8 mouse cellular contexts compared by ENCODE assay signal in the genomic region with DNA sequence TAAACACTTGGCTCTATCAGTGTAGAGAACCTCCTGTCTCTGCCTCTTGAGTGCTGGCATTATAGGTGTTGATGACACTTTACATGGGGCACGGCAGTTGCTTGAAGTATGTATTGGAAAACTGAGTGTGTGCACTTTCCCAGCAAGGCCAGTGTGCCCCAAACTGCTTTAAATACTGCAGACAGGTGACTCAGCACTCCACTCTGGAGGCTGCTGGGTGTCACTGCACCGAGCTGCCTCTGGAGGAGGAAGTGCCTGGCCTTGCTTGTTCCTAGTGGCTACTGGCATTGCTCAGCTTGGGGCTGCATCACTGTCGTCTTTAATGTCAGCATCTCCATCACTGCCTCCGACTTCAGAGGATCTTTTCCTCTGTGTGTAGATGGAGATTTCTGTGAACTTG. TPM values are rescaled to one million over a fixed set of nuclear protein-coding genes. Genes with fewer than 3 reads are reported as not detected.
DNase-seq lines count a peak whose midpoint lies in the region; ATAC-seq and TF ChIP-seq lines count a peak whose summit lies in the region.

No protein-coding gene starts in this region.

- intact Hi-C loops in left cerebral cortex, adult 2 months (cut with DNase I): no loop called here

- no peaks in the 10 kb centered on the region for H3K27me3 ChIP-seq in hindbrain, embryonic 14.5 days (ENCODE audit: control insufficient read depth, insufficient read depth, low read length)

- no peak for DNase-seq in left cerebral cortex, adult 2 months (ENCODE audit: extremely low spot score in 1 of 2, low spot score in 2 of 2)
- DNase-seq in left cerebral cortex, adult 8-10 months (ENCODE audit: low spot score in 2 of 2): no peak
- peak; percentile 84 for DNase-seq in MEL-GATA-1-ER (ENCODE audit: extremely low read depth, low read depth)
- peak; percentile 42 for DNase-seq in c-Kit-positive CD71-positive TER-119-negative erythroid progenitor cells, embryonic 14.5 days (ENCODE audit: low read depth)
- DNase-seq in hindbrain, embryonic 14.5 days (ENCODE audit: low spot score): peak; percentile 54
- peak; percentile 67 for DNase-seq in lung, postnatal 36 days
- DNase-seq in thymus, adult 18-20 months: peak; percentile 26 to 30
- no peak for DNase-seq in layer of hippocampus, postnatal 14 days (ENCODE audit: low spot score in 2 of 2)

- ATAC-seq in hindbrain, embryonic 14.5 days (ENCODE audit: low FRiP score): peak; percentile 77

- no peak overlapping the region for H3K9ac ChIP-seq in hindbrain, embryonic 14.5 days

- no peaks in the 10 kb centered on the region for H3K9me3 ChIP-seq in hindbrain, embryonic 14.5 days (ENCODE audit: control insufficient read depth, low read length)

- H3K4me1 ChIP-seq in hindbrain, embryonic 14.5 days (replicated peaks; ENCODE audit: control insufficient read depth, insufficient read depth, low read length): peaks cover 18% of the 10 kb centered on the region; the same call in 1 of the 2 replicates

- peak; percentile 56 for TF ChIP-seq CTCF in left cerebral cortex, adult 2 months (IDR thresholded peaks at IDR 0.05)

- H3K4me3 ChIP-seq in left cerebral cortex, adult 2 months: no peak overlapping the region
- H3K4me3 ChIP-seq in hindbrain, embryonic 14.5 days (replicated peaks; ENCODE audit: low read length): no peak overlapping the region

- H3K4me2 ChIP-seq in hindbrain, embryonic 14.5 days (replicated peaks): no peak overlapping the region

- no peaks in the 10 kb centered on the region for H3K36me3 ChIP-seq in hindbrain, embryonic 14.5 days (replicated peaks; ENCODE audit: control insufficient read depth, insufficient read depth)

- 22% methylated on average over 4 of the region's 4 CpGs for WGBS in hindbrain, embryonic 14.5 days

- H3K27ac ChIP-seq in left cerebral cortex, adult 2 months: no peak overlapping the region
- no peak overlapping the region for H3K27ac ChIP-seq in hindbrain, embryonic 14.5 days

RNA-seq across cellular contexts. Expression of a gene that starts 12.2 kb away (rescaled TPM):
- total RNA-seq in left cerebral cortex, adult 2 months (2021): 100 to 1,000 TPM; 140 to 151 TPM
- 100 to 1,000 TPM; 136 to 145 (median 140) TPM for total RNA-seq in left cerebral cortex, adult 8-10 months (2022)
- polyA plus RNA-seq in hindbrain, embryonic 14.5 days (2014; fragmentation: Nextera tagmentation; extraction: Ambion mirVana): 31.6 and 35.8 TPM in 2 replicates
- 10 to 100 TPM; 87.9 to 91.6 TPM for total RNA-seq in layer of hippocampus, postnatal 14 days (2021)

RNA-seq across cellular contexts. Expression of a gene that starts 37.4 kb away (rescaled TPM):
- 10 to 100 TPM; 29.0 to 29.3 TPM for total RNA-seq in left cerebral cortex, adult 2 months (2021)
- 10 to 100 TPM; 28.9 to 31.9 (median 30.8) TPM for total RNA-seq in left cerebral cortex, adult 8-10 months (2022)
- 26.0 and 29.1 TPM in 2 replicates for polyA plus RNA-seq in hindbrain, embryonic 14.5 days (2014; fragmentation: Nextera tagmentation; extraction: Ambion mirVana)
- total RNA-seq in layer of hippocampus, postnatal 14 days (2021): 10 to 100 TPM; 27.5 to 28.0 TPM

RNA-seq across cellular contexts. Expression of a gene that starts 46.4 kb away (rescaled TPM):
- total RNA-seq in left cerebral cortex, adult 2 months (2021): 10 to 100 TPM; 83.9 to 90.7 TPM
- 10 to 100 TPM; 78.4 to 83.7 (median 83.2) TPM for total RNA-seq in left cerebral cortex, adult 8-10 months (2022)
- 21.8 and 24.5 TPM in 2 replicates for polyA plus RNA-seq in hindbrain, embryonic 14.5 days (2014; fragmentation: Nextera tagmentation; extraction: Ambion mirVana)
- 10 to 100 TPM; 84.2 to 89.3 TPM for total RNA-seq in layer of hippocampus, postnatal 14 days (2021)

Comparison
In these comparisons a context has a peak if more than half of its experiments do, and no peak if none do; other contexts are left out.
1. DNase-seq: peak in MEL-GATA-1-ER (single experiment), c-Kit-positive CD71-positive TER-119-negative erythroid progenitor cells, embryonic 14.5 days (single experiment), hindbrain, embryonic 14.5 days (single experiment), lung, postnatal 36 days (single experiment) and thymus, adult 18-20 months (2 of 2); none in left cerebral cortex, adult 2 months (0 of 2), left cerebral cortex, adult 8-10 months (0 of 2) and layer of hippocampus, postnatal 14 days (0 of 2).